Mouse (Mus musculus) spleen, postnatal 4 days (tissue): ENCODE results near the gene Kcnq4.
A peak's percentile ranks its signal among the peaks of the same experiment; 100 is the strongest.

Experiments used
- DNase-seq, 2 experiments: peaks; one replicate each; pipeline ENCODE4 v3.0.0; 2022; ENCODE audit warnings: low spot score in 2 of 2

The Kcnq4 gene

GRCm38 (mm10) chr4:120747941-120748866 is at the start of gene Kcnq4:
TSS of gene Kcnq4 (minus strand) at chr4:120748612.
- DNase-seq, result no peak

GRCm38 (mm10) chr4:120796687-120797086 is 48.3 kb upstream of the Kcnq4 start:
- no peak for DNase-seq

- DNase-seq, result no peak
These were observed 47.2 kb upstream of the Kcnq4 start for GRCm38 (mm10) chr4:120795646-120796045.

GRCm38 (mm10) chr4:120792918-120793317 is 44.5 kb upstream of the Kcnq4 start:
- no peak for DNase-seq

- no peak for DNase-seq
These were observed 41.6 kb upstream of the Kcnq4 start for GRCm38 (mm10) chr4:120790027-120790426.

- no peak for DNase-seq
These were observed 7.4 kb upstream of the Kcnq4 start for GRCm38 (mm10) chr4:120755801-120756200.

- DNase-seq, result peak; percentile 64 to 83
These were observed 6.9 kb upstream of the Kcnq4 start for GRCm38 (mm10) chr4:120755299-120755698.

GRCm38 (mm10) chr4:120749601-120750000 is 1.2 kb upstream of the Kcnq4 start:
- no peak for DNase-seq

GRCm38 (mm10) chr4:120747243-120747792 is 1.1 kb downstream of the Kcnq4 start:
- DNase-seq, result no peak

- DNase-seq, result no peak
These were observed 1.8 kb downstream of the Kcnq4 start for GRCm38 (mm10) chr4:120746552-120747150.

- no peak for DNase-seq
These were observed 2.5 kb downstream of the Kcnq4 start for GRCm38 (mm10) chr4:120745731-120746551.

- no peak for DNase-seq
These were observed 4.8 kb downstream of the Kcnq4 start for GRCm38 (mm10) chr4:120743636-120744035.

GRCm38 (mm10) chr4:120741303-120741702 is 7.1 kb downstream of the Kcnq4 start:
- no peak for DNase-seq

GRCm38 (mm10) chr4:120734012-120734622 is 14.3 kb downstream of the Kcnq4 start:
- no peak for DNase-seq

- no peak for DNase-seq
These were observed 15.7 kb downstream of the Kcnq4 start for GRCm38 (mm10) chr4:120732737-120733136.

- DNase-seq, result peak; percentile 67 to 84
These were observed 17.3 kb downstream of the Kcnq4 start for GRCm38 (mm10) chr4:120731030-120731644.

GRCm38 (mm10) chr4:120730574-120730973 is 17.8 kb downstream of the Kcnq4 start:
- no peak for DNase-seq

GRCm38 (mm10) chr4:120730146-120730545 is 18.3 kb downstream of the Kcnq4 start:
- no peak for DNase-seq

GRCm38 (mm10) chr4:120729441-120729840 is 19.0 kb downstream of the Kcnq4 start:
- no peak for DNase-seq

GRCm38 (mm10) chr4:120727842-120728241 is 20.6 kb downstream of the Kcnq4 start:
- no peak for DNase-seq

GRCm38 (mm10) chr4:120726174-120726573 is 22.2 kb downstream of the Kcnq4 start:
- no peak for DNase-seq
